26 mouse cellular contexts compared by ENCODE assay signal in the genomic region with DNA sequence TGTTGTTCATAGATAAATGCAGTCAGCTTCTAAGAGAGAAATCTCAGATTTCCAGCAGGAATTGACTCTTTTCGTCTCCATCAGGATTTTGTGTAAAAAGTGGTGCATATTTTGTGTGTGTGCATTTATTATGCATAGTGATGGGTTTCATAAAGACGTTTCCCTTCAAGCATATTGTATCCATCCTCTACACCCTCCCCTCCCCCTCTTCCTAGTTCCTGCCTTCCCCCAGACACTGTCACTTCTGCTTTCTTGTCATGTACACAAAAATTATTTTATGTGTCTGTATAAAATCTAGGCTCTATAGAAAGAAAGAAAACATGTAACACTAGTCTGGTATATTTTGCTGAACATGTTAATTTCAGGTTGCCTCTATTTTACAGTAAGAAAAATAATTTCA. TPM values are rescaled to one million over a fixed set of nuclear protein-coding genes. Genes with fewer than 3 reads are reported as not detected.
"Had no signal": no experiment of that assay in that cellular context is flagged by ENCODE, and none has a peak within 500 bp of the region (broad histone marks: within the 10 kb centered on the region; RNA-seq: fewer than 3 reads in every experiment).

No protein-coding gene starts in this region.

- H3K36me3 ChIP-seq: kidney, embryonic 15.5 days; lung, embryonic 15.5 days; neural tube, embryonic 12.5 days; neural tube, embryonic 15.5 days had no signal

- H3K9ac ChIP-seq: kidney, embryonic 15.5 days; liver, embryonic 14.5 days; liver, postnatal 0 days; lung, embryonic 15.5 days; neural tube, embryonic 12.5 days; neural tube, embryonic 15.5 days had no signal

- DNase-seq: kidney, adult 8-10 months; kidney, postnatal 10 days; kidney, postnatal 36 days; layer of hippocampus, postnatal 36 days; liver, postnatal 0 days; lung, postnatal 10 days; lung, postnatal 4 days; right cerebral cortex, adult 18-20 months; right cerebral cortex, postnatal 14 days; right cerebral cortex, postnatal 4 days; thymus, adult 2 months; thymus, postnatal 25 days had no signal

- H3K4me3 ChIP-seq: kidney, embryonic 15.5 days; left cerebral cortex, adult 2 months; lung, embryonic 15.5 days; neural tube, embryonic 12.5 days; neural tube, embryonic 15.5 days had no signal

- H3K4me2 ChIP-seq: kidney, embryonic 15.5 days; liver, embryonic 11.5 days; lung, embryonic 15.5 days; midbrain, embryonic 11.5 days; neural tube, embryonic 12.5 days; neural tube, embryonic 15.5 days had no signal

- H3K27me3 ChIP-seq: kidney, embryonic 15.5 days; lung, embryonic 15.5 days; neural tube, embryonic 12.5 days; neural tube, embryonic 15.5 days had no signal

- H3K9me3 ChIP-seq: kidney, embryonic 15.5 days; lung, embryonic 15.5 days; neural tube, embryonic 12.5 days; neural tube, embryonic 15.5 days had no signal

- ATAC-seq: intestine, postnatal 0 days; liver, postnatal 0 days had no signal

- H3K27ac ChIP-seq: kidney, embryonic 15.5 days; left cerebral cortex, adult 2 months; liver, embryonic 14.5 days; lung, embryonic 15.5 days; neural tube, embryonic 12.5 days; neural tube, embryonic 15.5 days; stomach, postnatal 0 days had no signal

- H3K4me1 ChIP-seq: neural tube, embryonic 12.5 days had no signal

RNA-seq across cellular contexts. Expression of a gene that starts 34.6 kb away (rescaled TPM):
- polyA plus RNA-seq: intestine, embryonic 14.5 days; kidney, embryonic 15.5 days; limb, embryonic 11.5 days; limb, embryonic 14.5 days; liver, embryonic 11.5 days; lung, embryonic 15.5 days; midbrain, embryonic 11.5 days; neural tube, embryonic 12.5 days; neural tube, embryonic 15.5 days; stomach, embryonic 14.5 days; thymus, adult 2 months had no signal
